Mouse (Mus musculus): ENCODE results near the gene Dclk2. TPM values are rescaled to one million over a fixed set of nuclear protein-coding genes. Genes with fewer than 3 reads are reported as not detected.

The Dclk2 gene
- polyA plus RNA-seq (2014; fragmentation: Nextera tagmentation; extraction: Ambion mirVana), result 25.9 and 32.5 TPM in 2 replicates

DNA sequence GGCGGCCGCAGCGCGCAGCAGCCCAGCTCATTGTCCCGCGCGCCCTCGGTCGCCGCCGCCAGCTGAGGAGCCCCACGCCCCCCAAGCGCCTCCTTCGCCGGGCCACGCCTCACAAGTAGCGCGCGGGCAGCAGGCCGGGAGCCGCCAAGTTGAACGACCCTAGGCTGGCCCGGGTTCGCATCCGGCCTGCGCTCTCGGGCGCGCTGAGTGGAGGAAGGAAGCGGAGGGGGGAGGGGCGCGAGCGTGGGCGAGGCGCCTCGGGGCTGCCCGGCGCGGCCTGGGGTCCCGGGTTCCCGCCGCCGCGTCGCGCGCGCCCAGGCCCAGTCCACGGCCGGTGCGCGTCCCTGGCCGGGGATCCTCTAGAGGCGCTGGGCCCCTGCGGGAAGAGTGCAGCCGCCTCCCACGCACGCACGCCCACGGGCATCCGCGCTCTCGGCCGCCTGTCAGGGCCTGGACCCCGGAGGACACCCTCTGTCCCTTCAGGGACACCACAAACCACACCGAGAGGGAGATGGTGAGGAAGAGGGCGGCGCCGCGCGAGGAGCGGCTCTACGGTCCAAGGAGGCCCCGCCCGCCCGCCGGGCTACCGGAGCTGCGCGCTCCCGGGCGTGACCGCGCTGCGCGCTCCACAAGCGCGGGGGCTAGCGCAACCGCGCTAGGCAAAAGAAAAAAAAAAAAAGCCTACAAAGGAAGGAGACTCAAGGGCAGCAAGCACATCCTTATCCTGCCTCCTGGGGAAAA lies at the start of gene Dclk2:
Dclk2 (minus strand) TSS at position 510 of the 741 bp plus-strand sequence.
- peaks cover 4% of the 10 kb centered on the region; the same call in 1 of the 2 replicates for H3K4me1 ChIP-seq (replicated peaks; ENCODE audit: control insufficient read depth, insufficient read depth, low read length)
- H3K4me3 ChIP-seq (ENCODE audit: low read depth, low read length), result peak within 1 kb of the TSS; percentile 89

DNA sequence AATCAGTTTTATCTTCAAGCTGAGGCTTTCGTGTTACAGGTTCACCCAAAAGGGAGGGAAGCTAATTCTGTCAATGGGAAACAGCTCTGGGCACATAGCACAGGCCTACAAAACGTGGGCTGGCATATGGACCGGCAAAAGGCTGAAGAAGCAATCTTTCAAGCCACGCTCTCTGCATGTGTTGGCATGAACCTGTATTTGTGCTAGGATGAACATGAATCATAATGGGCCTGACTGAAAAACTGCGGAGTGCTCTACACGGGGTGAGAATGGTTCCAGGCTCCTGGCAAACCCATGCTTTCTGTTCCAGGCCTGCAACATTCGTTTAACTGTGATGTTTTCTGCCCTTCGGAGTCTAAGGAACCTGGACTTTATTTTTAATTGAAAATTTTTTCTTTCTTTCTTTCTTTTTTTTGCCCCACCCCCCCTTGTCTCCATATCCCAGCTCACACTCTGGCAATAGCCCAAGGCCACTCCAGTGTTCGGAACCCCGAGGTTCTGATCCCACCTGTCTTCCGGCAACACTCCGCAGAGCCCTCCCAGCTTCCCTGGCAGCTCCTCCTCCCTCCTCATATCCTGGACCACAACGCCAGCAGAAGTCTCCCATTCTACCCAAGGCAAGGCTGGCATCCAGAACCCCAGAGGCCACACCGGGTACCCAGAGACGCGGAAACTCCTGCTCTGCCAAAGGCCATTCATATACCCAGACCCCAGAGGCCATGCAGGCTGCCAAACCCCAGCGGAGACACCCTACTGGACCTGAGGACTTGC lies 42.2 kb upstream of the Dclk2 start:
- Histone ChIP-seq H3K27me3 (ENCODE audit: control insufficient read depth, insufficient read depth, low read length) (no peaks in the 10 kb centered on the region), H3K36me3 (ENCODE audit: control insufficient read depth, insufficient read depth, low read length) (no peaks in the 10 kb centered on the region), H3K9ac (ENCODE audit: low read depth, low read length) (no peak overlapping the region), H3K9me3 (ENCODE audit: control insufficient read depth, low read length) (no peaks in the 10 kb centered on the region), H3K27ac (ENCODE audit: low read depth, low read length) (no peak overlapping the region), H3K4me1 (replicated peaks; ENCODE audit: control insufficient read depth, insufficient read depth, low read length) (no peaks in the 10 kb centered on the region), H3K4me2 (replicated peaks; ENCODE audit: low read depth, low read length) (no peak overlapping the region), H3K4me3 (ENCODE audit: low read depth, low read length) (no peak overlapping the region)
- DNase-seq (ENCODE audit: low spot score), result no peak
- ATAC-seq (ENCODE audit: low FRiP score), result no peak
- WGBS, result 88% methylated on average over 17 of the region's 17 CpGs

More for the DNA sequence above, at the start of gene Dclk2:
- Histone ChIP-seq H3K9me3 (ENCODE audit: control insufficient read depth, low read length) (no peaks in the 10 kb centered on the region), H3K9ac (ENCODE audit: low read depth, low read length) (peak within 1 kb of the TSS; percentile 90), H3K4me2 (replicated peaks; ENCODE audit: low read depth, low read length) (peak within 1 kb of the TSS; percentile 71), H3K27ac (ENCODE audit: low read depth, low read length) (peak within 1 kb of the TSS; percentile 91), H3K27me3 (ENCODE audit: control insufficient read depth, insufficient read depth, low read length) (no peaks in the 10 kb centered on the region), H3K36me3 (ENCODE audit: control insufficient read depth, insufficient read depth, low read length) (no peaks in the 10 kb centered on the region)
- DNase-seq (ENCODE audit: low spot score) (peak; percentile 93), ATAC-seq (ENCODE audit: low FRiP score) (peak; percentile 92)
- WGBS, result 0% methylated on average over 82 of the region's 91 CpGs

DNA sequence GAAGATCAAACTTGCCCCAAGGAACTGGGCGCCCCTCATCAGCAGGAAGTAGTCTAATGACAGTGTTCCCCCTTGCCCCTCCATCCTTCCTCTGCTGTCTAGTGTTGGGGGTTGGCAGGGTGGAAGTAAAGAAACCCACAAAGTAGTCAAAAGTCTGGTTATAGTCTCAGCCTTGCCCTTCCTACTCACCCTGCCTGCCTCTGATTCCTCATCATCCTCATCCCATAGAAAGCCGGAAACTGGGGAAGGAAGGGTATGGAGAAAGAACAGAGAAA lies 40.7 kb upstream of the Dclk2 start:
- no peak overlapping the region for H3K9ac ChIP-seq (ENCODE audit: low read depth, low read length)
- DNase-seq (ENCODE audit: low spot score), result no peak
- no peaks in the 10 kb centered on the region for H3K4me1 ChIP-seq (replicated peaks; ENCODE audit: control insufficient read depth, insufficient read depth, low read length)
- no peaks in the 10 kb centered on the region for H3K9me3 ChIP-seq (ENCODE audit: control insufficient read depth, low read length)
- WGBS, result 92% methylated on average over 2 of the region's 2 CpGs
- H3K4me2 ChIP-seq (replicated peaks; ENCODE audit: low read depth, low read length), result no peak overlapping the region
- ATAC-seq (ENCODE audit: low FRiP score), result no peak
- H3K4me3 ChIP-seq (ENCODE audit: low read depth, low read length), result no peak overlapping the region
- no peaks in the 10 kb centered on the region for H3K36me3 ChIP-seq (ENCODE audit: control insufficient read depth, insufficient read depth, low read length)
- H3K27me3 ChIP-seq (ENCODE audit: control insufficient read depth, insufficient read depth, low read length), result no peaks in the 10 kb centered on the region
- no peak overlapping the region for H3K27ac ChIP-seq (ENCODE audit: low read depth, low read length)

DNA sequence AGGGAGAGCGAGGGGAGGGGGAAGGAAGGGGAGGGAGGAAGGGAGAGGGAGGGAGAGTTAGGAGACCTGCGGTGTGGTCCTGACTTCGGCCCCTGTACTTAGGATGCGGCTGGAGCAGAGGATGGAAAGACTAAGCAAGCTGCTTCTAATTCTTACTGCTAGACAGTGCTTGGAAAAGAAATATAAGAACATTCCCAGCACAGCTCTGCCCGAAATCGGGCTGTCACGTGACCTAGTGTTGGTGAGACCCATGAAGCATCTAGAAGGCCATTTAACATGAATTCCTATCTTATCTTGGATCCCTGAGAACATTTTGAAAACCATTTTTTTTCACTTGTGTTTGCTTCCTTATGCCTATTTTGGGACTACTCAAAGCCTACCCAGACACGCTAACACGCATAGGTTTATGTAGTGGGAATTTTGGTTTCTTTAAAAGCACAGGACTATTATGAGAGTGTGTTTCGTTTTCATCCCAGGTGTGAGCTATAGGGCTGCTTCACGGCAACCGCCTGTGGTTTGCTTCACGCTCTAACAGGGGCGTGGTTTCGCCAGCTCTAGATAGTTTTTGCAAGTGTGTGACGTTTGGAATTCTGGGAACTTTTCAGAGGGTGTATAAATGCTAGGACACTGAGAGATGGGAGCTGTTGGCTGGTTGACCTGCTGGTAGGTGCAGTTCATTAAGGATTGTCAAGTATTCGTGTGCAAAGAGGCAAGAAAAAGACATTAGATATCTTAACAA lies 40.2 kb upstream of the Dclk2 start:
- Histone ChIP-seq H3K4me2 (replicated peaks; ENCODE audit: low read depth, low read length) (no peak overlapping the region), H3K36me3 (ENCODE audit: control insufficient read depth, insufficient read depth, low read length) (no peaks in the 10 kb centered on the region), H3K4me1 (replicated peaks; ENCODE audit: control insufficient read depth, insufficient read depth, low read length) (no peaks in the 10 kb centered on the region), H3K4me3 (ENCODE audit: low read depth, low read length) (no peak overlapping the region), H3K9ac (ENCODE audit: low read depth, low read length) (no peak overlapping the region), H3K9me3 (ENCODE audit: control insufficient read depth, low read length) (no peaks in the 10 kb centered on the region), H3K27ac (ENCODE audit: low read depth, low read length) (no peak overlapping the region), H3K27me3 (ENCODE audit: control insufficient read depth, insufficient read depth, low read length) (no peaks in the 10 kb centered on the region)
- WGBS, result 91% methylated on average over 17 of the region's 17 CpGs
- DNase-seq (ENCODE audit: low spot score), result no peak
- no peak for ATAC-seq (ENCODE audit: low FRiP score)

DNA sequence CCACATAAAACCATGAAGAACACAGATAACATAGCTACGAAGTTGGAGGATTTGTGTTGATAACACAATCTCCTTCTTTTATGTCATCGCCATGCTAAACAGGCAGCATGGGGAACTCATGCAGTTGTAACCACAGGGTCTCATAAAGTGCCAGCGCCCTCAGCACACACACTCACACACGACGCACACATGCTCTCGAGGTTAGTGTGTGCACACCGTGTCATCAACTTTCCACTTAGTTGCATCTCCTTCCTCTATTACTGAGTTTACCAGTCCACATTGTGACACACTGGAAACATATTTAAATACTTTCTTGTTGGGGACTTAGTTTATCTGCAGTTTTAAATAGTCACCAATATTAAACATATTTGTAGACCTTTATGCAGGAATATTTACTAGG lies 38.4 kb upstream of the Dclk2 start:
- no peaks in the 10 kb centered on the region for H3K9me3 ChIP-seq (ENCODE audit: control insufficient read depth, low read length)
- ATAC-seq (ENCODE audit: low FRiP score) (no peak), DNase-seq (ENCODE audit: low spot score) (no peak)
- H3K4me2 ChIP-seq (replicated peaks; ENCODE audit: low read depth, low read length), result no peak overlapping the region
- H3K27ac ChIP-seq (ENCODE audit: low read depth, low read length), result no peak overlapping the region
- H3K9ac ChIP-seq (ENCODE audit: low read depth, low read length), result no peak overlapping the region
- H3K4me3 ChIP-seq (ENCODE audit: low read depth, low read length), result no peak overlapping the region
- no peaks in the 10 kb centered on the region for H3K27me3 ChIP-seq (ENCODE audit: control insufficient read depth, insufficient read depth, low read length)
- 91% methylated on average over 7 of the region's 7 CpGs for WGBS
- H3K4me1 ChIP-seq (replicated peaks; ENCODE audit: control insufficient read depth, insufficient read depth, low read length), result no peaks in the 10 kb centered on the region
- no peaks in the 10 kb centered on the region for H3K36me3 ChIP-seq (ENCODE audit: control insufficient read depth, insufficient read depth, low read length)

DNA sequence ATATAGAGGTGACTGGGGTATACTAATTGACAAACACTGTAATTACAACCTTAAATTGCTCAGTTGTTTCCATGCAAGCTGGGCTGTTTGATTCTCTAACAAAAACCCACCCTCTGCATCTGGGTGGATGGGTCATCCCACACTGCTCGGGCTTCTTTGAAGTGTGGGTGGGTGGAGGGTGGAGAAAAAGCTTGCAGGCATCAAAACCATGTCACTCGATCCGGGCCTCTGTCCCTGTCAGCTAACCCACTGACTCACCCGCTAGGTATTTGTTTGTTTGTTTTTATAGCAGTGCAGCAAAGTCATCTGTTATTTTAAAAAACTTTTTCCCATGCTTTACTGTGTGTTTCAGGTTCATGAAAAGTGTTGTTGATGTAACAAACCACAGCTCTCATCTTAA lies 34.7 kb upstream of the Dclk2 start:
- H3K27ac ChIP-seq (ENCODE audit: low read depth, low read length), result no peak overlapping the region
- WGBS, result 60% methylated on average over 4 of the region's 4 CpGs
- ATAC-seq (ENCODE audit: low FRiP score) (no peak), DNase-seq (ENCODE audit: low spot score) (no peak)
- H3K4me1 ChIP-seq (replicated peaks; ENCODE audit: control insufficient read depth, insufficient read depth, low read length), result no peaks in the 10 kb centered on the region
- H3K27me3 ChIP-seq (ENCODE audit: control insufficient read depth, insufficient read depth, low read length), result no peaks in the 10 kb centered on the region
- no peak overlapping the region for H3K4me3 ChIP-seq (ENCODE audit: low read depth, low read length)
- no peak overlapping the region for H3K9ac ChIP-seq (ENCODE audit: low read depth, low read length)
- no peak overlapping the region for H3K4me2 ChIP-seq (replicated peaks; ENCODE audit: low read depth, low read length)
- no peaks in the 10 kb centered on the region for H3K9me3 ChIP-seq (ENCODE audit: control insufficient read depth, low read length)
- no peaks in the 10 kb centered on the region for H3K36me3 ChIP-seq (ENCODE audit: control insufficient read depth, insufficient read depth, low read length)

DNA sequence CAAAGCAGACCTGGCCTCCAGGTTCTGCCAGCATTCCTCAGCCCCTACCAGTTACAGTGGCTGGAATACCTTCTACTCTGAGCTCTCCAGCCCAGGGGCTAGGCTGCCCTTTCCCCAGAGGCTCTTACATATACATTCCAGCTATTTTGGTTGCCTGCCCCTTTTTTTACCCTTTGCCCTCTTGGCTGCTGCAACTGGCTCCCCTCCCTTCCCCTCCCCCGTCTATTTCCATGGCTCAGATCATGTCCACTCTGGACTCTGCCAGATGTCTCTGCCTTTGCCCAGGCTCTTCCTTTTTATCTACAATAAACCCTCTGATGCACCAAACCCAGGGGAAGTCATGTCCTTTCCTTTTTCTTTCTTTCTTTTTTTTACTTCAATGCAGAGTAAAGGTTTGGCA lies 33.9 kb upstream of the Dclk2 start:
- Histone ChIP-seq H3K4me3 (ENCODE audit: low read depth, low read length) (no peak overlapping the region), H3K9me3 (ENCODE audit: control insufficient read depth, low read length) (no peaks in the 10 kb centered on the region), H3K4me1 (replicated peaks; ENCODE audit: control insufficient read depth, insufficient read depth, low read length) (no peaks in the 10 kb centered on the region), H3K27me3 (ENCODE audit: control insufficient read depth, insufficient read depth, low read length) (no peaks in the 10 kb centered on the region), H3K27ac (ENCODE audit: low read depth, low read length) (no peak overlapping the region), H3K36me3 (ENCODE audit: control insufficient read depth, insufficient read depth, low read length) (no peaks in the 10 kb centered on the region), H3K9ac (ENCODE audit: low read depth, low read length) (no peak overlapping the region), H3K4me2 (replicated peaks; ENCODE audit: low read depth, low read length) (no peak overlapping the region)
- ATAC-seq (ENCODE audit: low FRiP score), result no peak
- no peak for DNase-seq (ENCODE audit: low spot score)
- 50% methylated on average over 1 of the region's 1 CpGs for WGBS

DNA sequence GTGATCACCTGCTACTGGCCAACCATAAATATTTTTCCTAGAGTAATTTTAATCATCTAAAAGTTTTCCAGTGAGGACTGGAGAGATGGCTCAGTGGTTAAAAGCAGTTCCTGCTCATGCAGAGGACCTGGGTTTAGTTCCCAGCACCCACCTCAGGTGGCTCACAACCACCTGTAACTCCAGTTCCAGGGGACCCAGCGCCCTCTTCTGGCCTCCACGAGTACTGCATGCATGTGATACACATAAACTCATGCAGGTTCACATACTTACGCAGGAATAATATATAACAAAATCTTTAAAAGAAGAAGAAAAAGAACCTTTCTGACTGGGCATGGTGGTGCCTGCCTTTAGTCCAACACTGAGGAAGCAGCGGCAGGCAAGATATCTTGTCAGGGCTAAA lies 33.2 kb upstream of the Dclk2 start:
- DNase-seq (ENCODE audit: low spot score), result no peak
- no peak for ATAC-seq (ENCODE audit: low FRiP score)
- Histone ChIP-seq H3K36me3 (ENCODE audit: control insufficient read depth, insufficient read depth, low read length) (no peaks in the 10 kb centered on the region), H3K27ac (ENCODE audit: low read depth, low read length) (no peak overlapping the region), H3K27me3 (ENCODE audit: control insufficient read depth, insufficient read depth, low read length) (no peaks in the 10 kb centered on the region), H3K4me3 (ENCODE audit: low read depth, low read length) (no peak overlapping the region), H3K9ac (ENCODE audit: low read depth, low read length) (no peak overlapping the region), H3K9me3 (ENCODE audit: control insufficient read depth, low read length) (no peaks in the 10 kb centered on the region), H3K4me2 (replicated peaks; ENCODE audit: low read depth, low read length) (no peak overlapping the region), H3K4me1 (replicated peaks; ENCODE audit: control insufficient read depth, insufficient read depth, low read length) (no peaks in the 10 kb centered on the region)
- 86% methylated on average over 4 of the region's 4 CpGs for WGBS

Measured in hindbrain, embryonic 11.5 days (tissue).